Mouse (Mus musculus) CH12.LX (cell line): ENCODE results near the gene Clic5. TPM values are rescaled to one million over a fixed set of nuclear protein-coding genes. Genes with fewer than 3 reads are reported as not detected.

ENCODE experiments used
- DNase-seq: peaks from one replicate; pipeline ENCODE4 v3.0.0-alpha.2; 2013; ENCODE audit errors: extremely low read depth
- H3K27ac ChIP-seq: 2 replicates; pipeline ENCODE4 v1.5.1; 2012; ENCODE audit warnings: low read depth, mild to moderate bottlenecking, control low read depth, moderate library complexity; ENCODE audit not compliant: insufficient read depth
- H3K27me3 ChIP-seq: replicated peaks from 2 replicates; pipeline ENCODE3; 2012; ENCODE audit warnings: inconsistent platforms
- H3K36me3 ChIP-seq, 2 experiments: replicated peaks in 1 of 2; 2 replicates each; pipeline versions ENCODE3 to v1.6.1; 2012; ENCODE audit warnings: inconsistent platforms in 1 of 2, low read length in 1 of 2, mild to moderate bottlenecking in 1 of 2, mixed read lengths in 1 of 2, moderate library complexity in 1 of 2; ENCODE audit not compliant: control insufficient read depth in 1 of 2, insufficient read depth in 1 of 2
- H3K4me1 ChIP-seq, 2 experiments: 2 replicates each; pipeline ENCODE4 v1.6.1; 2012; ENCODE audit warnings: inconsistent platforms in 1 of 2, moderate library complexity in 1 of 2; ENCODE audit not compliant: insufficient read depth in 2 of 2, control insufficient read depth in 1 of 2
- H3K4me2 ChIP-seq: 2 replicates; pipeline ENCODE4 v1.6.1; 2012; ENCODE audit warnings: low read depth, mild to moderate bottlenecking, control low read depth; ENCODE audit not compliant: poor library complexity, insufficient read depth, severe bottlenecking
- H3K4me3 ChIP-seq, 3 experiments: fragments of 150-350 bp in 1 of 3; sonication (generic) in 1 of 3; replicated peaks in 1 of 3; 2 replicates each; pipeline versions ENCODE3 to v1.5.1; 2011 to 2012; ENCODE audit warnings: low read depth in 2 of 3, low read length in 2 of 3, mild to moderate bottlenecking in 2 of 3, moderate library complexity in 2 of 3, control low read depth in 1 of 3, improper control_type of control experiment in 1 of 3, inconsistent platforms in 1 of 3, mixed read lengths in 1 of 3; ENCODE audit not compliant: poor library complexity in 1 of 3
- H3K79me2 ChIP-seq: replicated peaks from 2 replicates; pipeline ENCODE4 v1.6.1; 2012; ENCODE audit warnings: mild to moderate bottlenecking, moderate library complexity; ENCODE audit not compliant: control insufficient read depth, poor library complexity, insufficient read depth, severe bottlenecking; ENCODE audit errors: extremely low read depth
- H3K9ac ChIP-seq: 2 replicates; pipeline ENCODE4 v1.6.1; 2012; ENCODE audit warnings: low read depth, mild to moderate bottlenecking, control low read depth, moderate library complexity; ENCODE audit not compliant: insufficient read depth
- H3K9me3 ChIP-seq: replicated peaks from 2 replicates; pipeline ENCODE3; 2012; ENCODE audit warnings: low read length, inconsistent platforms, mixed read lengths
- BHLHE40 ChIP-seq: IDR thresholded peaks from 2 replicates; pipeline ENCODE4 v1.6.1; 2011; ENCODE audit warnings: mild to moderate bottlenecking, low read depth, low read length, improper control_type of control experiment
- CTCF ChIP-seq, 2 experiments: IDR thresholded peaks in 1 of 2; conservative IDR thresholded peaks in 1 of 2; 2 replicates each; pipeline ENCODE4 v1.5.1; 2011 to 2012; ENCODE audit warnings: low read depth in 2 of 2, low read length in 2 of 2, improper control_type of control experiment in 1 of 2, inconsistent platforms in 1 of 2, mild to moderate bottlenecking in 1 of 2, moderate library complexity in 1 of 2
- EP300 ChIP-seq: IDR thresholded peaks from 2 replicates; pipeline ENCODE4 v1.6.1; 2011; ENCODE audit warnings: low read length, improper control_type of control experiment
- ETS1 ChIP-seq: conservative IDR thresholded peaks from 2 replicates; pipeline ENCODE4 v1.6.1; 2012; ENCODE audit warnings: low read depth, mild to moderate bottlenecking, inconsistent platforms, low read length, improper control_type of control experiment, moderate library complexity
- HCFC1 ChIP-seq: IDR thresholded peaks from 2 replicates; pipeline ENCODE4 v1.6.1; 2012; ENCODE audit warnings: low read depth, mild to moderate bottlenecking, inconsistent platforms, low read length, improper control_type of control experiment
- IRF4 ChIP-seq: IDR thresholded peaks from 2 replicates; pipeline ENCODE4 v1.6.1; 2014; ENCODE audit warnings: low read depth, mild to moderate bottlenecking, inconsistent platforms, low read length, improper control_type of control experiment
- JUN ChIP-seq: IDR thresholded peaks from 2 replicates; pipeline ENCODE4 v1.6.1; 2011; ENCODE audit warnings: low read depth, mild to moderate bottlenecking, low read length, improper control_type of control experiment, moderate library complexity; ENCODE audit not compliant: insufficient read depth
- MAX ChIP-seq: IDR thresholded peaks from 2 replicates; pipeline ENCODE4 v1.6.1; 2011; ENCODE audit warnings: low read length, improper control_type of control experiment
- MAZ ChIP-seq: IDR thresholded peaks from 2 replicates; pipeline ENCODE4 v1.6.1; 2012; ENCODE audit warnings: low read depth, mild to moderate bottlenecking, inconsistent platforms, low read length, improper control_type of control experiment, moderate library complexity
- MEF2A ChIP-seq: IDR thresholded peaks from 2 replicates; pipeline ENCODE4 v1.6.1; 2014; ENCODE audit warnings: low read depth, mild to moderate bottlenecking, inconsistent platforms, low read length, improper control_type of control experiment, borderline replicate concordance
- MXI1 ChIP-seq: IDR thresholded peaks from 2 replicates; pipeline ENCODE4 v1.6.1; 2011; ENCODE audit warnings: mild to moderate bottlenecking, low read depth, low read length, improper control_type of control experiment
- MYC ChIP-seq: IDR thresholded peaks from 2 replicates; pipeline ENCODE4 v1.6.1; 2011; ENCODE audit warnings: low read depth, mild to moderate bottlenecking, improper control_type of control experiment, low read length
- PAX5 ChIP-seq: IDR thresholded peaks from 2 replicates; pipeline ENCODE4 v1.6.1; 2012; ENCODE audit warnings: low read length, inconsistent platforms, mixed read lengths
- POLR2AphosphoS2 ChIP-seq: IDR thresholded peaks from 2 replicates; pipeline ENCODE4 v1.6.1; 2011; ENCODE audit warnings: low read depth, low read length, improper control_type of control experiment
- RAD21 ChIP-seq: IDR thresholded peaks from 2 replicates; pipeline ENCODE4 v1.6.1; 2011; ENCODE audit warnings: low read depth, mild to moderate bottlenecking, low read length, improper control_type of control experiment, moderate library complexity
- RCOR1 ChIP-seq: conservative IDR thresholded peaks from 2 replicates; pipeline ENCODE4 v1.6.1; 2012; ENCODE audit warnings: low read depth, mild to moderate bottlenecking, inconsistent platforms, low read length, improper control_type of control experiment
- SMC3 ChIP-seq: IDR thresholded peaks from 2 replicates; pipeline ENCODE4 v1.6.1; 2011; ENCODE audit warnings: low read depth, low read length, improper control_type of control experiment
- TBP ChIP-seq: conservative IDR thresholded peaks from 2 replicates; pipeline ENCODE4 v1.6.1; 2011; ENCODE audit warnings: low read depth, low read length, improper control_type of control experiment
- TCF12 ChIP-seq: IDR thresholded peaks from 2 replicates; pipeline ENCODE4 v1.6.1; 2014; ENCODE audit warnings: low read depth, mild to moderate bottlenecking, inconsistent platforms, low read length, improper control_type of control experiment
- USF1 ChIP-seq: IDR thresholded peaks from 2 replicates; pipeline ENCODE4 v1.6.1; 2014; ENCODE audit warnings: low read depth, mild to moderate bottlenecking, inconsistent platforms, low read length, improper control_type of control experiment
- ZC3H11A ChIP-seq: IDR thresholded peaks from 2 replicates; pipeline ENCODE4 v1.6.1; 2012; ENCODE audit warnings: low read depth, mild to moderate bottlenecking, inconsistent platforms, low read length, improper control_type of control experiment
- ZKSCAN1 ChIP-seq: IDR thresholded peaks from 2 replicates; pipeline ENCODE4 v1.6.1; 2012; ENCODE audit warnings: low read depth, inconsistent platforms, low read length, improper control_type of control experiment, borderline replicate concordance
- dilution Hi-C: fragments of 300-500 bp; cut with MboI; formaldehyde crosslinking; loops from 2 replicates; pipeline ENCODE4 v1.14.3; 2020; ENCODE audit warnings: low sequenced_read_pairs; ENCODE audit not compliant: extremely low pct_unique_long_range_greater_than_20kb, extremely low pct_ligation_motif_present
- in situ Hi-C: fragments of 300-500 bp; cut with MboI; formaldehyde crosslinking; loops from 3 replicates; pipeline ENCODE4 v1.14.3; 2019; ENCODE audit warnings: low sequenced_read_pairs, low pct_ligation_motif_present, low pct_unique_long_range_greater_than_20kb, mixed read lengths
- polyA plus RNA-seq: library from polyadenylated mRNA; unstranded; fragments of >175 nt; gene quantifications from 2 replicates; pipeline ENCODE4 v1.2.1, GENCODE M21; 2012; ENCODE audit warnings: low read depth; ENCODE audit not compliant: insufficient read length
- total RNA-seq, 2 experiments: library from RNA; depleted of rRNA; stranded (reverse); fragments of 300-350 nt in 1 of 2; fragments of >200 nt in 1 of 2; gene quantifications; 2 replicates each; pipeline ENCODE4 v1.2.3; 2012 to 2014

Gene Clic5
- total and polyA plus RNA-seq, 3 experiments: not detected

DNA sequence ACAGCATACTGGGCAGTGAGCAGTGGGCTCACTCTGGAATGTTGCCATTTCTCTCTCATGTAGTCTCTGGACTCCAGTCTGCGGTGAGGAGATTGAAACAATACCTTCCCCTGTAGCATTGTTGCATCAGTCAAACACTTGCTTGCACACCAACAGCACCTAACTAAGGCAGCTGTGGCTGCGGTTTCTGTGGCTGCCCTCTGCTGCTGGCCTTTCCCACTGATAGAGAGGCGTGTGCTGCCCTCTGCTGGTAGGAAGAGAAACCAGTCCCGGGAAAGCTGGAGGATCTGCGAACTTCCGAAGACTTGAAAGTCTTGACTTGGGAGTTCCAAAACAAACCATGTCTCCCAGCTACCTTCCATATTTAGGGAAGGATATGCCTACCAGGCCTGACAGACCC, 68.2 kb downstream of the Clic5 start:
- Histone ChIP-seq H3K36me3 (no peaks in the 10 kb centered on the region), H3K9me3 (peaks cover 1% of the 10 kb centered on the region), H3K27ac (no peak overlapping the region), H3K9ac (no peak overlapping the region), H3K79me2 (no peaks in the 10 kb centered on the region), H3K27me3 (peaks cover 58% of the 10 kb centered on the region), H3K4me2 (peak overlapping the region; percentile 38; the same call in 1 of the 2 replicates)
- dilution Hi-C loops (no loop called here), in situ Hi-C loops (loop anchor here (10.0 to 25.0 kb wide), 4 partner anchors 102 to 1006 kb away; no protein-coding TSS in a partner anchor)
- TF ChIP-seq TBP (no peak), ETS1 (peak; percentile 70), PAX5 (no peak), MYC (peak; percentile 71; the same call in 1 of the 2 replicates), RCOR1 (no peak), MEF2A (peak; percentile 60; the same call in 1 of the 2 replicates), ZKSCAN1 (no peak), MAX (peak; percentile 59; the same call in 1 of the 2 replicates), ZC3H11A (peak; percentile 45; the same call in 1 of the 2 replicates), MAZ (no peak; the same call in 1 of the 2 replicates), EP300 (peak; percentile 76), USF1 (no peak), IRF4 (peak; percentile 83), RAD21 (peak; percentile 90), CTCF (conservative IDR thresholded peaks at IDR 0.05 in 1 of 2, IDR thresholded peaks at IDR 0.05 in 1 of 2; ENCODE audit: low read depth in 2 of 2, low read length in 2 of 2) (peak; percentile 66 to 96), TCF12 (peak; percentile 89), SMC3 (peak; percentile 87), MXI1 (0 out of 2 replicates have a peak, but pooled peaks have one; percentile 29), BHLHE40 (peak; percentile 73), HCFC1 (peak; percentile 16; the same call in 1 of the 2 replicates)
- TF ChIP-seq, all 38 proteins: peak for 14
- Histone ChIP-seq H3K4me1 (peaks cover 7 to 24% of the 10 kb centered on the region in 2 experiments), H3K4me3 (no peak overlapping the region)
- peak; percentile 91 for DNase-seq

DNA sequence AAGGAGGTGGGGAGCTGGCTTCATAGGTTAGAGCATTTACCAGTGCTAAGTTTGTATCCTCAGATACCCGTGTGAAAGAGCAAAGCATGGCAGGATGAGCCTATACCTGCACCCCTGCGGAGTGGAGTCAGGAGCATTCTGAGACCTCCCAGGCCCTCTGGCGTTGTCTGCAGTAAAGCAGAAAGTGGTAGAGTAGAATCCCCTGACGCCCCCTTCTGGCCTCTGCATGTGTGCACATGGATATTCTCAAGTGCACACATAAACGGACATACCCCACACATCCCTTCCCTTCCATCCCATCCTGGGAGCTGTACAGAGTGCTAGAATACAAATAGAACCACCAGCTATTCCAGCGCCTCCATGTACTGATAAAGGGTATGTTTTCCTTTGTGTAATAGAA, 70.9 kb downstream of the Clic5 start:
- no peak for DNase-seq
- dilution Hi-C loops: no loop called here
- Histone ChIP-seq H3K27ac (no peak overlapping the region), H3K9me3 (no peaks in the 10 kb centered on the region), H3K36me3 (no peaks in the 10 kb centered on the region), H3K4me3 (no peak overlapping the region), H3K79me2 (no peaks in the 10 kb centered on the region), H3K4me2 (no peak overlapping the region), H3K9ac (no peak overlapping the region), H3K27me3 (peaks cover 37% of the 10 kb centered on the region), H3K4me1 (peaks cover 7 to 24% of the 10 kb centered on the region in 2 experiments)
- no peak for TF ChIP-seq JUN
- no peak for TF ChIP-seq POLR2AphosphoS2
- TF ChIP-seq CTCF (conservative IDR thresholded peaks at IDR 0.05 in 1 of 2, IDR thresholded peaks at IDR 0.05 in 1 of 2; ENCODE audit: low read depth in 2 of 2, low read length in 2 of 2): peak in 1 of 2 experiments; percentile 55; a peak in 2 of 4 replicates
- TF ChIP-seq MAZ: no peak
- TF ChIP-seq SMC3: peak; percentile 12; the same call in 1 of the 2 replicates
- in situ Hi-C loops: loop anchor here (10.0 to 25.0 kb wide), 4 partner anchors 104 to 1003 kb away; no protein-coding TSS in a partner anchor
